Mouse (Mus musculus): ENCODE data around the gene Atp9a. TPM values are rescaled to one million over a fixed set of nuclear protein-coding genes. Genes with fewer than 3 reads are reported as not detected.
A peak's percentile ranks its signal among the peaks of the same experiment; 100 is the strongest.

Gene Atp9a
- polyA plus RNA-seq, 1 experiment: 29.9 TPM

DNA sequence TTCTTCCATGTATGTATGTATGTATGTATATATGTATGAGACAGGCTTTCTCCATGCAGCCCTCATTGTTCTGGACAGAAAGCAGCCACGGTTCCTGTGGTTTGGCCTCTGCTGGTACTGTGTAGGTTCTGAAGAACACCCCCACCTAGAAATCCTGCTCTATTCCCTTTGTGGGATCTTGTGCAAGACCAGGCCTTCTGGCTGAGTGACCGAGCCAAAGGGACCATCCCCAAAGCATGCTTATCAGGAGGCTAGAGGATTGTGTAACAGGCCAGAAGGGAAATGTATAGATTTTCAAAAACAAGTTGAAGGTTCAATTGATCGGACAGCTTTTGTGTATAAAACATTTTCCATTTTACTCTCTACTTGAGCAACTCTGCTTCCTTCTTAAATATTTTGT lies 34.0 kb upstream of the Atp9a start:
- H3K27ac ChIP-seq (ENCODE audit: control insufficient read depth, insufficient read depth, low read length): no peak overlapping the region
- WGBS: 91% methylated on average over 3 of the region's 3 CpGs
- H3K4me1 ChIP-seq (replicated peaks; ENCODE audit: control insufficient read depth, insufficient read depth, low read length): no peaks in the 10 kb centered on the region
- H3K4me3 ChIP-seq (ENCODE audit: control insufficient read depth, insufficient read depth, low read length): no peak overlapping the region
- H3K36me3 ChIP-seq (ENCODE audit: control insufficient read depth, insufficient read depth, low read length): no peaks in the 10 kb centered on the region
- TF ChIP-seq POLR2A (IDR thresholded peaks at IDR 0.05; ENCODE audit: control insufficient read depth, extremely low read depth, insufficient read depth, low read length, poor library complexity) (no peak), CTCF (IDR thresholded peaks at IDR 0.05; ENCODE audit: borderline replicate concordance, control insufficient read depth, extremely low read depth, insufficient read depth, low read length, poor library complexity) (no peak)
- H3K27me3 ChIP-seq (ENCODE audit: control insufficient read depth, insufficient read depth, low read length): no peaks in the 10 kb centered on the region
- no peak for DNase-seq

DNA sequence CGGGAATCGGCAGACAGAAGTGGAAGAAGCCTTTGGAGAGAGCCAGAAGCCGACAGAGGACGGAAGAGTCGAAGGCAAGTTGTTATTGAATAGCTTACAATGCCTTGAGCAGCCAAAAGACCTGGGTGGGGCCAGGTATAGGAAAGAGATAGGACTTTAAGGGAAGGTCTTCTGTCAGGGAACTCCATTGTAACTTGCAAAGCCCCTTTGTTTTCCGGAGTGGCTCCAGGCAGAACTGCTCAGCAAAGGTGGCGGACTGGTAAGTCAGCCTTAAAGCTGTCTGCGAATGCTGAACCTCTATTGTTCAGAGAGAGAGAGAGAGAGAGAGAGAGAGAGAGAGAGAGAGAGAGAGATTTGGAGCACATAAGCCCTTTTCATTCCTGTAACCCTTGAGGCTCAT lies 27.1 kb upstream of the Atp9a start:
- no peaks in the 10 kb centered on the region for H3K4me1 ChIP-seq (replicated peaks; ENCODE audit: control insufficient read depth, insufficient read depth, low read length)
- H3K4me3 ChIP-seq (ENCODE audit: control insufficient read depth, insufficient read depth, low read length): no peak overlapping the region
- no peak for DNase-seq
- TF ChIP-seq CTCF (IDR thresholded peaks at IDR 0.05; ENCODE audit: borderline replicate concordance, control insufficient read depth, extremely low read depth, insufficient read depth, low read length, poor library complexity): no peak
- TF ChIP-seq POLR2A (IDR thresholded peaks at IDR 0.05; ENCODE audit: control insufficient read depth, extremely low read depth, insufficient read depth, low read length, poor library complexity): no peak
- peaks cover 13% of the 10 kb centered on the region for H3K27me3 ChIP-seq (ENCODE audit: control insufficient read depth, insufficient read depth, low read length)
- no peaks in the 10 kb centered on the region for H3K36me3 ChIP-seq (ENCODE audit: control insufficient read depth, insufficient read depth, low read length)
- H3K27ac ChIP-seq (ENCODE audit: control insufficient read depth, insufficient read depth, low read length): no peak overlapping the region
- WGBS: 73% methylated on average over 8 of the region's 8 CpGs

DNA sequence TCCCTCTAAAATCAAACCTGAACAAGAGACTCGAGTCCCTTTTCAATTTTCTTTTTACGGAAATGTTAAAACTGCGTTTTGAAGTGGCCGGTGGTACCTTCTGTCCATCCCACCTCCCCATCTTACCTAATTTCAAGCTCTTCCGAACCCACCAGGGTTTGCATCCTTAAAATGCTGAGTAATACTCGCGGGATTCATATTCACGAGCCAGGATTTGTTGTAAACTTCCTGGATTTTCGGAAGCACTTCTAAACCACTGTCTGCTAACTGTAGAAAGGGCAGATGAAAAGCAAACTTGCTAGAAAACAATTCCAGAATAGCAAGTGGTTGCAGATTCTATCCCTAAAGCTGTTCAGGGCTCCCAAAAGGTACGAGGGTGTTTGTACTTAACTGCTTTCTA lies 25.4 kb upstream of the Atp9a start, which contains the start of gene Sall4:
Sall4 (minus strand) TSS at position 362 of the 400 bp plus-strand sequence.
- Histone ChIP-seq H3K4me3 (ENCODE audit: control insufficient read depth, insufficient read depth, low read length) (no peak within 1 kb of the TSS), H3K36me3 (ENCODE audit: control insufficient read depth, insufficient read depth, low read length) (no peaks in the 10 kb centered on the region), H3K27ac (ENCODE audit: control insufficient read depth, insufficient read depth, low read length) (no peak within 1 kb of the TSS), H3K27me3 (ENCODE audit: control insufficient read depth, insufficient read depth, low read length) (peaks cover 16% of the 10 kb centered on the region), H3K4me1 (replicated peaks; ENCODE audit: control insufficient read depth, insufficient read depth, low read length) (no peaks in the 10 kb centered on the region)
- DNase-seq: no peak
- 13% methylated on average over 10 of the region's 10 CpGs for WGBS
- TF ChIP-seq POLR2A (IDR thresholded peaks at IDR 0.05; ENCODE audit: control insufficient read depth, extremely low read depth, insufficient read depth, low read length, poor library complexity) (no peak), CTCF (IDR thresholded peaks at IDR 0.05; ENCODE audit: borderline replicate concordance, control insufficient read depth, extremely low read depth, insufficient read depth, low read length, poor library complexity) (no peak)

DNA sequence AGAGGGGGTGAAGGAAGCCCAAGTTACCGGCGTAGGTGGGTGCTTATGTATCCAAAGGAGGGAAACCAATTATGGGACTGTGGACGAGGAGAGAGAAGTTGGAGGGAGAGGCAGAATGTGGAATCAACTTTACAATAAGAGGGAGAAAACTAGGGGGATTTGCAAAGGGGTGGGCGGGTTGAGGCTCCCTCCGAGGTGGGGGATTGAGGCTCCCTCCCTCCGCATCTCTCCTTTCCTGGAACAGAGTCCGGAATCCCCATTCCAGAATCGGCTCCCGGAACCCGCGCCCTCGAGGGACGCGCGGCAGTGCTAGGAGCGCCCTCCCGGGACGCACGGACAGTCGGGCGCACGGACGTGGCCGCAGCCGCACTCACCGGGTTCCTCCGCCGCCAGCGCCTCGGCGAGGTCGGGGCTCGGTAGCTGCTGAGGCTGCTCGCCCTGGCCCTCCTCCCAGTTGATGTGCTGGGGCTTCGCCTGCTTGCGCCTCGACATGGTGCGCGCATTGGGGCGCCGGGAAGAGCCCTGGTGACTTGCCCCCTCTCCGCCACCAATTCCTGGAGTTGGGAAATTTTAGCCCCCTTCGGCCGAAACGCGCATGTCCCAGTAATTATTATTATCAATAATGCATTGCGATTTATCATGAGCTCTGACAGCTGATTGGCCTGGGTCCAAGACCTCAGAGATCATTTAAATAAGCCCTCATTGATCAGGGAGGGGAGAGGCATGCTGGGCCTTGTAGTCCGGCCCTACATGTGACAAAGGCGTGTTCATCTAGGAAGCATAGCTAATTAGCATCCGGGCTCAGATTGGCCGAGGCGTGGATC lies 24.5 kb upstream of the Atp9a start:
- Histone ChIP-seq H3K4me1 (replicated peaks; ENCODE audit: control insufficient read depth, insufficient read depth, low read length) (no peaks in the 10 kb centered on the region), H3K27ac (ENCODE audit: control insufficient read depth, insufficient read depth, low read length) (no peak overlapping the region), H3K4me3 (ENCODE audit: control insufficient read depth, insufficient read depth, low read length) (no peak overlapping the region), H3K36me3 (ENCODE audit: control insufficient read depth, insufficient read depth, low read length) (no peaks in the 10 kb centered on the region), H3K27me3 (ENCODE audit: control insufficient read depth, insufficient read depth, low read length) (peaks cover 16% of the 10 kb centered on the region)
- no peak for DNase-seq
- TF ChIP-seq POLR2A (IDR thresholded peaks at IDR 0.05; ENCODE audit: control insufficient read depth, extremely low read depth, insufficient read depth, low read length, poor library complexity) (no peak), CTCF (IDR thresholded peaks at IDR 0.05; ENCODE audit: borderline replicate concordance, control insufficient read depth, extremely low read depth, insufficient read depth, low read length, poor library complexity) (no peak)
- WGBS: 4% methylated on average over 52 of the region's 52 CpGs

DNA sequence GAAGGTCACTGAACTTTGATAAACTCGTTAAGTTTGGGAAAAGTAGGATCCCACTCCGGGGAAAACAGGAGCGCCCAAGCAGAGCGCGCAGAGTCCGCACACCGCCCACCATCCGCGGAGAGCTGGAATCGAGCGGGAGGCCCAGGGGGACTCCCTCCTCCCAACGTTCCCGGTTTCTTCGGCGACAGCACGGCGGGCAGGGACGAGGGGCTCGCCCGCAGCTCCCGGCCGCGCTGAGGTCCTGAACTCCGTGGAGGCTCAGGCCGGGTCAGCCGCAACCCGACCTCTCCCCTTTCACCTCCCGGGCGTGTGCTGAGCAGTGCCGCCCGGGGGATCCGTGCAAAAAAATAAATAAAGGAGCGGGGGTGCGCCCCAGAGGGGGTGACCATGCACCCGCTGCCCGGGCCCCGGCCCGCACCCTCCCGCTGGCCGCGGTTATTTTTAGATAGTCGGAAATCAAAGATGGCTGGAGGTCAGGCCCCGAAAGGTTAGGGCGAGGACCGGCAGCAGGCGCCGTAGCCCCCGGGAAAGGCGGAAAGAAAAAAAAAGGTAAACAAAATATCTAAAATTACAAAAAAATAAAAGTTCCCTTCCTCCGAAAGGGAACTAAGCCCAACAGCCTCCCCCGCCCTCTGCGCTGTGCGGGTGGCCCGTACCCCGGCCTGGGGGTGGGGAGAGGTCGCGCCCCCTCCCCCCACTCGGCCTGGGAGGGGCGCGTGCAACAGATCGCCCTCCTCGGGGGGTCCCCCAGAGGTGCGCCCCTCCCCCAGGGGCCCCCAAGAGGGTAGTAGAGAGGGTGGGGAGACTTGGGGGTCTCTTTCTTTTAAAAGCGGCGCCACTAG lies 23.7 kb upstream of the Atp9a start:
- TF ChIP-seq CTCF (IDR thresholded peaks at IDR 0.05; ENCODE audit: borderline replicate concordance, control insufficient read depth, extremely low read depth, insufficient read depth, low read length, poor library complexity): no peak
- TF ChIP-seq POLR2A (IDR thresholded peaks at IDR 0.05; ENCODE audit: control insufficient read depth, extremely low read depth, insufficient read depth, low read length, poor library complexity): no peak
- WGBS: 4% methylated on average over 65 of the region's 65 CpGs

DNA sequence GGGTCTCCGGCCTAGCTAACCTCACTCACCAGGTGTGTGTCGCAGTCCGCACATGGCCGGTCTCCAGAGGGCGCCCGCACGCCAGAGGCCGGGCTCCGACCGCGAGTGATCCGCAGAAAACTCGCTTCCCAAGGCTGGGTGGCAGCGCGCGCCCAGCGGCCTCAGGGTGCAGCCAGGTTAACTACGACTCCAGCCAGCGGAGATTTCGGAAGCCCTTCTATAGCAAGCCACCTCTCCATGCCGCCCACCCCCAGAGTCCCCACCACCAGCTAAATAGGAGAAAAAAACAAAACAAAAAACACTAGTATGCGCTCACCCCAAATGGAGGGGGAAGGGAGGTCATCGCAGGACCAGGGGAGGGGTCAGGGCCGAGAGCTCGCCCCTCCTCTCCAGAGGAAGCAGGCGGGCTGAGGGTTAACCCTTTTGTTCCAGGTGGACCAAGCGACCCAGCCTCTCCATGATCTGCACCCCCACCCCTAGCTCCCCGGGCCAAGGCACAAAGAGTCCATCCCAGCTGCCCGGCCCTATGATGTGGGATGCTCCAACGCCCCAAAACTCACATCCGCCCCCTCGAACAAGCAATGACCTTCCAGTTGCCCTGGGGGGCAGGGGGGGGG lies 23.0 kb upstream of the Atp9a start:
- WGBS: 5% methylated on average over 32 of the region's 32 CpGs
- TF ChIP-seq CTCF (IDR thresholded peaks at IDR 0.05; ENCODE audit: borderline replicate concordance, control insufficient read depth, extremely low read depth, insufficient read depth, low read length, poor library complexity) (no peak), POLR2A (IDR thresholded peaks at IDR 0.05; ENCODE audit: control insufficient read depth, extremely low read depth, insufficient read depth, low read length, poor library complexity) (no peak)
- no peaks in the 10 kb centered on the region for H3K36me3 ChIP-seq (ENCODE audit: control insufficient read depth, insufficient read depth, low read length)
- peaks cover 16% of the 10 kb centered on the region for H3K27me3 ChIP-seq (ENCODE audit: control insufficient read depth, insufficient read depth, low read length)
- no peak overlapping the region for H3K4me3 ChIP-seq (ENCODE audit: control insufficient read depth, insufficient read depth, low read length)
- DNase-seq: peak; percentile 55
- no peaks in the 10 kb centered on the region for H3K4me1 ChIP-seq (replicated peaks; ENCODE audit: control insufficient read depth, insufficient read depth, low read length)
- no peak overlapping the region for H3K27ac ChIP-seq (ENCODE audit: control insufficient read depth, insufficient read depth, low read length)

More for the DNA sequence above, 23.7 kb upstream of the Atp9a start:
- H3K27me3 ChIP-seq (ENCODE audit: control insufficient read depth, insufficient read depth, low read length): peaks cover 16% of the 10 kb centered on the region
- no peaks in the 10 kb centered on the region for H3K4me1 ChIP-seq (replicated peaks; ENCODE audit: control insufficient read depth, insufficient read depth, low read length)
- no peaks in the 10 kb centered on the region for H3K36me3 ChIP-seq (ENCODE audit: control insufficient read depth, insufficient read depth, low read length)
- H3K4me3 ChIP-seq (ENCODE audit: control insufficient read depth, insufficient read depth, low read length): no peak overlapping the region
- DNase-seq: no peak
- no peak overlapping the region for H3K27ac ChIP-seq (ENCODE audit: control insufficient read depth, insufficient read depth, low read length)

All from thymus, adult 2 months (tissue).